Mouse (Mus musculus): ENCODE data around the gene Neu3. TPM values are rescaled to one million over a fixed set of nuclear protein-coding genes. Genes with fewer than 3 reads are reported as not detected.
"Not testable (repeated sequence)": the region's sequence is repeated elsewhere in the genome, so short reads cannot be mapped to it uniquely, and the experiment has no call there.

Neu3 gene
- total RNA-seq, 2 experiments from 2014 or later: 2.4 to 3.6 TPM

GRCm38 (mm10) chr7:99837358-99838071 lies 9.3 kb upstream of the Neu3 start:
- intact Hi-C loops (cut with DNase I): no loop called here
- no peak for DNase-seq (ENCODE audit: low spot score in 2 of 2)

- DNase-seq (ENCODE audit: low spot score in 2 of 2): no peak
- intact Hi-C loops (cut with DNase I): no loop called here
Observed at GRCm38 (mm10) chr7:99836781-99837180, 8.6 kb upstream of the Neu3 start.

DNA sequence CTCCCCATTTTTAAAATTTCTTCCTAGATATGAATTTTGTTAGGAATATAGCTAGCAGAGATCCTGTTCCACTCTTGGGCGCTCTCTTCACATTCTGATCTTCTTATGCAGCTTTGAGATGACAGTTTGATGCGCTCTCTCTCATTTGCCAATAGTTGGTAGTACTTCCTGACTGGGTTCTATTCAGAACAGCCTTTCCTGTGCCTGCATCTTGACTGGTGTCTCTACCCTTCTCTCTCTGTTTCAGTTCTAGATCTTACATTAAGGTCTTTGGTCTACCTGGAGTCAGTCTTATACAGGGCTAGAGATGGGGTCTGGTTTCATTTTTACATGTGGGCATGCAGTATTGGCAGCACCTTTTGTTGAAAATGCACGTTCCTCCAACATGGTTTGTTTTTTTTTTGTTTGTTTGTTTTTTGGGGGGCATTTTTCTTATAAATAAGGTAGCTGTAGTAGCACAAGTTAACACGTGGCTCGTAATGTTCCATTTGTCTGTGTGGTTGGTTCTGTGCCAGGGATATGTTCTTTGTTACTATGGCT lies 6.2 kb upstream of the Neu3 start:
- intact Hi-C loops (cut with DNase I): no loop called here
- DNase-seq (ENCODE audit: low spot score in 2 of 2): no peak

DNA sequence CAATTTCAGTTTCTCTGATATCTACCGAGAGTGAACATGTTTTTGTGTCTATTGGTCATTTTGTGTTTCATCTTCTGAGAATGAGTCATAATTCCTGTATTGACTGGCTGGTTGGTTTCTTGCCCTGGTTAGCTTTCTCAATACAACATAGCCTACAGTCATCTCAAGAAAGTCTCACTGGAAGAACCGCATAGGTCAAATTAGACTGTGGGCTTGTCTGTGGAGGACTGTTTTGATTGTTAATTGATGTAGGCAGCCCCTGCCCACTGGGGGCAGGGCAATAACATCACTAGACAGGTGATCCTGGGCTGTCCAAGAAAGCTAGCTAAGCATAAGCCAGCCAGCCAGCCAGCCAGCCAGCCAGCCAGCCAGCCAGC lies 5.6 kb upstream of the Neu3 start:
- no peak for DNase-seq (ENCODE audit: low spot score in 2 of 2)
- intact Hi-C loops (cut with DNase I): no loop called here

GRCm38 (mm10) chr7:99833115-99833845 lies 5.1 kb upstream of the Neu3 start:
- intact Hi-C loops (cut with DNase I): no loop called here
- no peak for DNase-seq (ENCODE audit: low spot score in 2 of 2)

DNA sequence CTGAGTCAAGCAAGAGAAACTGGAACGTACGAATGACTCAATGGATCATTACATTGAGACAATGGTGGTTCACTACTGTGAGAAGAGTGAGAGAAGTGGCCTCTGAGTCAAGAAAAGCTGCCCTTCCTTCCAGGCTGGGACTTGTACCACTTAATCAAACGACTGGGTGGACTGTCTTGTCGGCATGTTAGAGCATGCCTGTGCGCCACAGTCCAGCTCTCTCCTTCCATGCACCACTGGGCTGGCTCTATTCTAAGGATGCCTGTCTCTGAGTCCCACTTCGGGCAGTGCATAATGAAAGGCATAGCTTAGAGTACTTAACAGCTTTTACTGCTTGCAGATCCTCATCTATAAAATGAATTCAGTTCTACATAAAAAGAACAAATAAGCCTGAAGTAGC lies 2.1 kb downstream of the Neu3 start:
- no peak for DNase-seq (ENCODE audit: low spot score in 2 of 2)
- intact Hi-C loops (cut with DNase I): loop anchor here (5.0 kb wide), 1 partner anchor 46 kb away; no protein-coding TSS in a partner anchor

- intact Hi-C loops (cut with DNase I): loop anchor here (5.0 kb wide), 1 partner anchor 47 kb away; no protein-coding TSS in a partner anchor
- DNase-seq (ENCODE audit: low spot score in 2 of 2): no peak
Observed at GRCm38 (mm10) chr7:99825511-99825910, 2.7 kb downstream of the Neu3 start.

- DNase-seq (ENCODE audit: low spot score in 2 of 2): no peak
- intact Hi-C loops (cut with DNase I): loop anchor here (5.0 kb wide), 1 partner anchor 47 kb away; no protein-coding TSS in a partner anchor
Observed at GRCm38 (mm10) chr7:99824649-99825483, 3.4 kb downstream of the Neu3 start.

DNA sequence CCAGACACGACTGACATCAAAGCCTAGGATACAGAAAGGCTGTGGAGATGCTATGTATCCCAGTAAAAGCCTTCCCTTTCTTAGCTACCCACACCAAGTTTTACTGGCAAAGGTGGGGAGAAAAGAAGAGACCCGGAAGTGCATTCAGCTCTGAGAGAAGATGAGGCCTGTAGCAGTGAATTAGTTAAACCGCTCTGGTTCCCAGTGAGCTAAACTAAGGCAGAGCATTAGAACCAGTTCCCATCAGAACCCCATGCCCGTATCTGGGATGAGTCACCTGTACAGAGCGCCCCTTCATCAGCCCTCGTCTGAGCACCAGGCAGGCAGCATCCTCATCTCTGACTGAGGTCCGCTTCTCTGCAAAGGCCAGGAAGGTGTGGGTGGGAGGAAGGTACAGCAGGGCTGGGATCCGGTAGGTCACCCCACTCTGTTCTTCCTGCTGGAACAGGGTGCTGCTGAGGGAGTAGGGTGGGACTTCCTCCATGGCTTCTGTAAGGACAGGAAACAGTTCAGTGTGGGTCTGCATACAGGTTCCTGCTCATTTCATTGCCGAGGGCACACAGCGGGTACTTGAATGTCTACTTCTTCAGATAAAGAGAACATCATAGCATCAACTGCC lies 5.1 kb downstream of the Neu3 start:
- DNase-seq (ENCODE audit: low spot score in 2 of 2): no peak
- intact Hi-C loops (cut with DNase I): no loop called here

- intact Hi-C loops (cut with DNase I): no loop called here
- no peak for DNase-seq (ENCODE audit: low spot score in 2 of 2)
Observed at GRCm38 (mm10) chr7:99822426-99822825, 5.8 kb downstream of the Neu3 start.

DNA sequence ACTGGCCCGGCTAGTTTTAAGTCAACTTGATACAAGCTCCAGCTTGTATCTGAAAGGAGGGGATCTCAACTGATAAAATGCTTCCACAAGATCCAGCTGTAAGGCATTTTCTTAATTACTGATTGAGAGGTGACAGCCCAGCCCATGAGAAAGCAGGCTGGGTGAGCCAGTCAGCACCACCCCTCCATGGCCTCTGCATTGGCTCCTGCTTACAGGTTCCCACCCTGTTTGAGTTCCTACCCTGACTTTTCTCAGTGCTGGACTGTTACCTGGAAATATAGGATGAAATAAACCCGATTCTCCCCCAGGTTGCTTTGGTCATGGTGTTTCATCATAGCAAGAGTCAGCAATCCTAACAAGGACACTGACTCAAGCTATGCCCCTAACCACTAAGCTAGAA lies 6.3 kb downstream of the Neu3 start:
- intact Hi-C loops (cut with DNase I): no loop called here
- no peak for DNase-seq (ENCODE audit: low spot score in 2 of 2)

DNA sequence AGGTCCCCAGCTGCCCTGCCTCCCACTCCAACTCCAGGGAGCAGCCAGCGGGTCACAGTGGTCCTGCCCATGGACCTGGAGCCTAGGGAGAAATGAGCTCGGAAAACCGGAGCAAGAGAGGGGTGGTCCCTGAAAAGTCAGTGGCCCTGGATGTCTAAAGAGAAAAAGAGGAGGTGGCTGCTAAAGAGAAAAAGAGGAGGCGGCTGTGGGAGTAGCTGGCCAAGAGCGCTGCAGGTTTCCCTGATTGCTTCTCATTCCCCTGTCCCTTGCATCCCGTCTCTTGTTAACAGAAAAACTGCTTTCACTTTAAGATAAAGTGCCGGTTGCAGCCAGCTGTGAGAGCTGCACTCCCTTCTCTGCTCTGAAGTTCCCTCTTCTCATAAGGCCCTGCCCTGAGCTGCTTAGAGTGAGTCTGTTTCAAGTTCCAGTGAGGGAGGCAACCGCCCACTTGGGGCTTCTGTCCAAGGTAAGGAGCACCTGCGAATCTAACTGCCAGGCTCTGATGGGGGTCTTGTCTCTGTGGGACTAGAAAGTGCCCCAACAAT lies 10.0 kb downstream of the Neu3 start:
- intact Hi-C loops (cut with DNase I); DNase-seq (ENCODE audit: low spot score in 2 of 2): not testable (repeated sequence)

DNA sequence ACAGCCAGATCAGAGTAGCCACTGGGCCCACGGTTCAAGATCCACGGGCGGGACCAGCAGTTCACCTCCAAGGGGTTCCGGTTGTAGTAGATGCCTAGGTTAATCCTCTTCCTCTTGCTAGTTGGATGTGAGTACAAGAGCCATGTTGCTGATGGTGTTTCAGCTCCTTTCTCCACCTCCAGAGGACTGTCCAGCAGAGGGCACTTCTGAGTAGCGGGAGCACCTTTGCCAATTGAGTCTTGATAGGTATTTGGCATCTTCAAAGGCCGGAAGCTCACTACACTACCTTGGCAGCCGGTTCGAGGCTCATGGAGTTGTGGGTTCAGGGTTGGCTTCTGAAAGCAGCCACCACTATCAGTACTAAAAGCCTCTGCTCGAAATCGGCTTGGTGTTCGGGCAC lies 14.8 kb downstream of the Neu3 start:
- intact Hi-C loops (cut with DNase I): no loop called here
- peak in 1 of 2 experiments; percentile 13 for DNase-seq (ENCODE audit: low spot score in 2 of 2)

- intact Hi-C loops (cut with DNase I): no loop called here
- no peak for DNase-seq (ENCODE audit: low spot score in 2 of 2)
Observed at GRCm38 (mm10) chr7:99811661-99812060, 16.6 kb downstream of the Neu3 start.

DNA sequence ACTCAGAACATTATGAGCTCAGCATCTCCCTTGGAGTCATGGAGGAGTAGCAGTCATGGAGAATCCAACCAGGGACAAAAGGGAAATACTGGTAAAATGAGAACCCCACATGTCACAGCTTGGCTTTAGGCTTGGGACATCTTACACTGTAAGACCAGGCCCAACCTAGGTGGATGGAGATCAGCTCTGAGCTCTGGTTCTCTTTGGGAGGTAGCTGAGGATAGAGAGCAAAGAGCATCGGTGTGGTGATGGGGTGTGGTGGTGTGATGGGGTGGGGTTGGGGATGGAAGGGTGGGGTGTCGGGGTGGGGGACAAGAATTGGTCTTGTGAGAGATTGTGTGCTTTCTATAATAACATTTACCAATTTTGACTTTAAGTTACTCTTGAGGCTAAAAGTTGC lies 17.4 kb downstream of the Neu3 start:
- intact Hi-C loops (cut with DNase I): no loop called here

DNA sequence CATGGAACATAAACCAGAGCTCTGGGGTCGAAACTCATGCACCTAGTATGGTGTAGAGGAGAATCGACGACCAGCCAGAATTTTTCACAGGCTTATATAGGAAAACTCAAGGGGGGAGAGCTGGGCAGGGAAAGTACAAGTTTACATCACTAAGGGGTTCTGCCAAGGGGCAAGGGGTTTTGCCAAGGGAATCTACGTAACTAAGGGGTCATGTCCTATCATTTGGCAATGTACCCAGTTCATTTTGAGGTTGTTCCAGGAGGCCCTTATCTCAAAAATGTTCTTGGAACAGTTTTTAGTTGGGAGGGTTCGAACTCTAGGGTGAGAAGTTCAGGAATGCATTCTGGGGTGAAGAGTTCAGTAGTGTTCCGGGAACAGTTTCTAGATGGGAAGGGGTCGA lies 21.2 kb downstream of the Neu3 start:
- intact Hi-C loops (cut with DNase I); DNase-seq (ENCODE audit: low spot score in 2 of 2): not testable (repeated sequence)

More for the DNA sequence above, 17.4 kb downstream of the Neu3 start:
- DNase-seq (ENCODE audit: low spot score in 2 of 2): no peak

- intact Hi-C loops (cut with DNase I): no loop called here
- DNase-seq (ENCODE audit: low spot score in 2 of 2): no peak
Observed at GRCm38 (mm10) chr7:99805340-99805739, 22.9 kb downstream of the Neu3 start.

DNA sequence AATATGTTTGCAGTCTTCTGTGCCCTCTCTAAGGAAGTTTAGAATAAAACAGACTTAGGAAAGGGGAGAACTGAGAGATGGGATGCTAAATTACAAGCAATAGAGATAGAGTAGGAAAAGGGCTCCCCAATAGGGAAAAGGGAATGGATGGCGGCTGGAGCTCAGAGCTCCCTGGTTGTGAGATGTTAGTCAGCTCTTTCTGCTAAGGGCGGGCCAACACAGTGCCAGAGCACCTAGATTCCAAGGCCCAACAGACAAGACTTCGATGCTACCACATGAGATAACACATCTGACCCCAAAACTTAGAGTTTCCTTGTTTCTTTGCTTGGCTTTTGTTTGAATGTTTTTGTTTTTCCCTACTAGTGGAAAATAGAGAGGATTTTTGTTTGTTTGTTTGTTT lies 24.2 kb downstream of the Neu3 start:
- DNase-seq (ENCODE audit: low spot score in 2 of 2); intact Hi-C loops (cut with DNase I): not testable (repeated sequence)

DNA sequence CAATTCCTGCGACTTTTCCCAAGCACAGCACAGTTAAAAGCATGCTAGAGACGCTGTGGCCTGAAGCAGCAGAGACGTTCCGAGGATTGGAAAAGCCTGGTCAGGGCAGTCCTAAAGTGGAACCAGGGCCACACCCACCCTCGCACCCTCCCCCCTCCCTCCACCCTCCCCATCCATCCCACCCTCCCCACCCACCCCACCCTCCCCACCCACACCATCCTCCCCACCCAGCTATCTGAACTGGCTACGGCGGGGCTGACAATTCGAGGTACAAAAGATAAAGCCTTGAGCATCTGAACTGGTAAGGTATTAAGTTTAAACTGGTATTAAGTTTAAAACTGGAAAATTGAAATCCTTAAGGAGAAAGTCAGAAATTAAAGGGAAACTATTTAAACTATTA lies 24.7 kb downstream of the Neu3 start:
- no peak for DNase-seq (ENCODE audit: low spot score in 2 of 2)
- intact Hi-C loops (cut with DNase I): no loop called here
